Mouse (Mus musculus) erythroblast, adult 5-6 weeks (primary cell): ENCODE data around the gene Trap1a. TPM values are rescaled to one million over a fixed set of nuclear protein-coding genes. Genes with fewer than 3 reads are reported as not detected.

Experiments used
- total RNA-seq, 2 experiments: library from RNA; stranded (forward) in 1 of 2; stranded (reverse) in 1 of 2; fragments of 150-400 nt in 1 of 2; fragments of 200-764, 138-1000 nt in 1 of 2; gene quantifications; 2 replicates each; pipeline versions ENCODE4 v1.2.3 to v1.2.4; 2015 to 2017; ENCODE audit warnings: low replicate concordance in 2 of 2

Trap1a gene
- total RNA-seq, 2 experiments from 2014 or later, result not detected

Other genes starting within 250 kb of the Trap1a start
- gene Serpina7, start 248.4 kb upstream of the Trap1a start, total RNA-seq (2015; ENCODE audit: low replicate concordance), result not detected in 2 replicates
- gene Serpina7, start 248.4 kb upstream of the Trap1a start, total RNA-seq (2017; ENCODE audit: low replicate concordance), result not detected in 2 replicates
- not detected in 2 replicates for gene 4930513O06Rik, start 247.4 kb upstream of the Trap1a start, total RNA-seq (2015; ENCODE audit: low replicate concordance)
- gene 4930513O06Rik, start 247.4 kb upstream of the Trap1a start, total RNA-seq (2017; ENCODE audit: low replicate concordance), result not detected in 2 replicates
- not detected in 2 replicates for gene 4933428M09Rik, start 154.5 kb upstream of the Trap1a start, total RNA-seq (2015; ENCODE audit: low replicate concordance)
- gene 4933428M09Rik, start 154.5 kb upstream of the Trap1a start, total RNA-seq (2017; ENCODE audit: low replicate concordance), result not detected in 2 replicates
- gene Mum1l1, start 123.6 kb upstream of the Trap1a start, total RNA-seq (2015; ENCODE audit: low replicate concordance), result not detected in 2 replicates
- not detected in 2 replicates for gene Mum1l1, start 123.6 kb upstream of the Trap1a start, total RNA-seq (2017; ENCODE audit: low replicate concordance)
- 0.42 TPM in 1 of 2 replicates, not detected in the other for gene D330045A20Rik, start 146.7 kb downstream of the Trap1a start, total RNA-seq (2015; ENCODE audit: low replicate concordance)
- not detected in 2 replicates for gene D330045A20Rik, start 146.7 kb downstream of the Trap1a start, total RNA-seq (2017; ENCODE audit: low replicate concordance)
- 1.7 TPM in 1 of 2 replicates, not detected in the other for gene Rnf128, start 229.6 kb downstream of the Trap1a start, total RNA-seq (2015; ENCODE audit: low replicate concordance)
- 0.56 and 1.8 TPM in 2 replicates for gene Rnf128, start 229.6 kb downstream of the Trap1a start, total RNA-seq (2017; ENCODE audit: low replicate concordance)